Mouse (Mus musculus) heart, postnatal 0 days (tissue): ENCODE measurements around the gene Sapcd1.

Experiments used
- CTCF ChIP-seq: IDR thresholded peaks from 2 replicates; pipeline ENCODE4 v1.5.1; 2016; ENCODE audit warnings: antibody characterized with exemption, control low read depth, low read depth
- EP300 ChIP-seq: IDR thresholded peaks from 2 replicates; pipeline ENCODE4 v1.6.1; 2016; ENCODE audit warnings: antibody characterized with exemption, low read depth

- no peak for TF ChIP-seq EP300
- no peak for TF ChIP-seq CTCF
These were observed 49.5 kb upstream of the Sapcd1 start for GRCm38 (mm10) chr17:35077285-35077684.
